Mouse (Mus musculus) CD4-positive, CD25-positive, alpha-beta regulatory T cell, adult 4 months (primary cell): ENCODE results near the gene Ceacam3. TPM values are rescaled to one million over a fixed set of nuclear protein-coding genes. Genes with fewer than 3 reads are reported as not detected.
"Not testable (repeated sequence)": the region's sequence is repeated elsewhere in the genome, so short reads cannot be mapped to it uniquely, and the experiment has no call there.

ENCODE experiments used
- ATAC-seq: one replicate; pipeline ENCODE4 v1.8.0; 2017
- polyA plus RNA-seq, 2 experiments: library from polyadenylated mRNA; unstranded; fragments of 100-300 nt; shearing (Covaris generic); gene quantifications; one replicate each; pipeline ENCODE4 v1.2.1; 2017

Gene Ceacam3
- not detected for polyA plus RNA-seq

- ATAC-seq, result no peak
These were observed at the start of gene Ceacam3 for GRCm38 (mm10) chr7:17149931-17150330. Ceacam3 (plus strand) TSS chr7:17150282.

- not testable (repeated sequence) for ATAC-seq
These were observed 48.5 kb upstream of the Ceacam3 start for GRCm38 (mm10) chr7:17101631-17102030.

GRCm38 (mm10) chr7:17135307-17135706, 14.8 kb upstream of the Ceacam3 start:
- ATAC-seq, result peak; percentile 73

GRCm38 (mm10) chr7:17155634-17156033, 5.6 kb downstream of the Ceacam3 start:
- ATAC-seq, result peak; percentile 74

GRCm38 (mm10) chr7:17156885-17157677, 7.0 kb downstream of the Ceacam3 start:
- ATAC-seq, result peak; percentile 91

GRCm38 (mm10) chr7:17159011-17159410, 8.9 kb downstream of the Ceacam3 start:
- no peak for ATAC-seq

GRCm38 (mm10) chr7:17171827-17172226, 21.7 kb downstream of the Ceacam3 start:
- no peak for ATAC-seq

GRCm38 (mm10) chr7:17203177-17203576, 53.1 kb downstream of the Ceacam3 start, which contains the start of gene Psg29:
Psg29 (plus strand) TSS chr7:17203477.
- ATAC-seq, result no peak

- ATAC-seq, result no peak
These were observed 55.6 kb downstream of the Ceacam3 start for GRCm38 (mm10) chr7:17205530-17206184.

Other genes with a start within 250 kb of the Ceacam3 start
- gene Ptgir, start 243.8 kb upstream of the Ceacam3 start, polyA plus RNA-seq, result 10 to 100 TPM in 1 of 2 experiments, 1 to 10 TPM in 1; 7.9 to 10.2 TPM
- 100 to 1,000 TPM in 1 of 2 experiments, 10 to 100 TPM in 1; 48.5 to 103 TPM for gene Calm3, start 226.2 kb upstream of the Ceacam3 start, polyA plus RNA-seq
- gene Pnmal2, start 205.6 kb upstream of the Ceacam3 start, polyA plus RNA-seq, result not detected
- not detected for gene Pnmal1, start 190.6 kb upstream of the Ceacam3 start, polyA plus RNA-seq
- gene Gm42372, start 167.2 kb upstream of the Ceacam3 start, polyA plus RNA-seq, result 1 to 10 TPM; 4.8 to 4.9 TPM
- gene Ccdc8, start 157.6 kb upstream of the Ceacam3 start, polyA plus RNA-seq, result under 1 TPM in 1 of 2 experiments, not detected in 1; 0.20 TPM
- 10 to 100 TPM; 56.6 to 76.0 TPM for gene Ppp5c, start 122.4 kb upstream of the Ceacam3 start, polyA plus RNA-seq
- under 1 TPM; 0.60 to 0.91 TPM for gene Hif3a, start 87.9 kb upstream of the Ceacam3 start, polyA plus RNA-seq
- 1 to 10 TPM in 1 of 2 experiments, under 1 TPM in 1; 0.13 to 1.4 TPM for gene Psg16, start 76.2 kb upstream of the Ceacam3 start, polyA plus RNA-seq
- gene Psg29, start 53.2 kb downstream of the Ceacam3 start, polyA plus RNA-seq, result not detected